Mouse (Mus musculus) limb, embryonic 11.5 days (tissue): ENCODE measurements at regions not wholly inside any gene's neighbourhood (a gene's known extent, or its start where the extent isn't known, plus 50 kb on each side); places are given as distances from the start of the nearest gene placed in this dataset.

Source experiments
- ATAC-seq: fragments of 200-750 bp; cut with Nextera tagmentation; 2 replicates; pipeline ENCODE4 v1.8.0; 2017; ENCODE audit warnings: low read depth; ENCODE audit not compliant: insufficient number of reproducible peaks, low FRiP score, low TSS enrichment
- DNase-seq: peaks from one replicate; pipeline ENCODE4 v3.0.0-alpha.2; 2015; ENCODE audit warnings: low spot score
- H3K27ac ChIP-seq: fragments of 300-500 bp; sonication (generic); replicated peaks from 2 replicates; pipeline ENCODE4 v1.5.1; 2014; ENCODE audit warnings: low read depth, mild to moderate bottlenecking, low read length
- H3K27me3 ChIP-seq: fragments of 300-500 bp; sonication (generic); 2 replicates; pipeline ENCODE4 v1.6.1; 2014; ENCODE audit warnings: mild to moderate bottlenecking, low read length, mixed read lengths; ENCODE audit not compliant: control insufficient read depth, insufficient read depth
- H3K36me3 ChIP-seq: fragments of 300-500 bp; sonication (generic); 2 replicates; pipeline ENCODE4 v1.6.1; 2014; ENCODE audit warnings: mild to moderate bottlenecking, low read length, moderate library complexity, mixed read lengths; ENCODE audit not compliant: control insufficient read depth, insufficient read depth
- H3K4me1 ChIP-seq: fragments of 300-500 bp; sonication (generic); 2 replicates; pipeline ENCODE4 v1.6.1; 2014; ENCODE audit warnings: low read length, mixed read lengths; ENCODE audit not compliant: control insufficient read depth, insufficient read depth
- H3K4me2 ChIP-seq: fragments of 300-500 bp; sonication (generic); 2 replicates; pipeline ENCODE4 v1.6.1; 2014; ENCODE audit warnings: low read depth, mild to moderate bottlenecking, moderate library complexity; ENCODE audit not compliant: severe bottlenecking
- H3K4me3 ChIP-seq: fragments of 300-500 bp; sonication (generic); 2 replicates; pipeline ENCODE4 v1.5.1; 2014; ENCODE audit warnings: low read depth, low read length
- H3K9ac ChIP-seq: fragments of 300-500 bp; sonication (generic); 2 replicates; pipeline ENCODE4 v1.6.1; 2014; ENCODE audit warnings: mild to moderate bottlenecking, low read length
- H3K9me3 ChIP-seq: fragments of 300-500 bp; sonication (generic); 2 replicates; pipeline ENCODE4 v1.6.1; 2016; ENCODE audit warnings: low read length; ENCODE audit not compliant: control insufficient read depth
- WGBS: fragments of 180-500 bp; shearing (Covaris S2); extraction: QIAGEN DNeasy Blood & Tissue Kit; methylation state at CpG from one replicate; pipeline ENCODE4 v1.1.7; 2014; 5-methylcytosine and 5-hydroxymethylcytosine counted together

- H3K4me1 ChIP-seq: no peaks in the 10 kb centered on the region
- no peak for ATAC-seq
- 90% methylated on average over 3 of the region's 3 CpGs for WGBS
- H3K36me3 ChIP-seq: no peaks in the 10 kb centered on the region
- no peak overlapping the region for H3K4me2 ChIP-seq
- H3K9me3 ChIP-seq: no peaks in the 10 kb centered on the region
- H3K9ac ChIP-seq: no peak overlapping the region
- no peak for DNase-seq
- H3K27ac ChIP-seq: no peak overlapping the region
- no peak overlapping the region for H3K4me3 ChIP-seq
- no peaks in the 10 kb centered on the region for H3K27me3 ChIP-seq
Measured at GRCm38 (mm10) chr7:134436917-134437316, 51.5 kb upstream of the D7Ertd443e start.

- DNase-seq: no peak
- H3K4me2 ChIP-seq: no peak overlapping the region
- no peaks in the 10 kb centered on the region for H3K27me3 ChIP-seq
- no peak overlapping the region for H3K4me3 ChIP-seq
- no peak overlapping the region for H3K9ac ChIP-seq
- no peaks in the 10 kb centered on the region for H3K4me1 ChIP-seq
- no peak overlapping the region for H3K27ac ChIP-seq
- no peaks in the 10 kb centered on the region for H3K9me3 ChIP-seq
- WGBS: 92% methylated on average over 5 of the region's 5 CpGs
- no peak for ATAC-seq
- H3K36me3 ChIP-seq: no peaks in the 10 kb centered on the region
Measured at GRCm38 (mm10) chr7:134439281-134439680, 53.8 kb upstream of the D7Ertd443e start.

GRCm38 (mm10) chr7:134445008-134445806 is 59.7 kb upstream of the D7Ertd443e start:
- Histone ChIP-seq H3K36me3 (no peaks in the 10 kb centered on the region), H3K4me3 (no peak overlapping the region), H3K9ac (no peak overlapping the region), H3K9me3 (no peaks in the 10 kb centered on the region), H3K4me2 (no peak overlapping the region), H3K4me1 (no peaks in the 10 kb centered on the region), H3K27me3 (no peaks in the 10 kb centered on the region), H3K27ac (no peak overlapping the region)
- ATAC-seq (no peak), DNase-seq (no peak)
- WGBS: 78% methylated on average over 8 of the region's 8 CpGs

GRCm38 (mm10) chr7:134447648-134448202 is 62.3 kb upstream of the D7Ertd443e start:
- DNase-seq (no peak), ATAC-seq (no peak)
- Histone ChIP-seq H3K9me3 (no peaks in the 10 kb centered on the region), H3K27me3 (no peaks in the 10 kb centered on the region), H3K4me1 (no peaks in the 10 kb centered on the region), H3K27ac (no peak overlapping the region), H3K4me2 (no peak overlapping the region), H3K4me3 (no peak overlapping the region), H3K36me3 (no peaks in the 10 kb centered on the region), H3K9ac (no peak overlapping the region)

- H3K9ac ChIP-seq: no peak overlapping the region
- H3K27me3 ChIP-seq: no peaks in the 10 kb centered on the region
- no peak overlapping the region for H3K27ac ChIP-seq
- no peaks in the 10 kb centered on the region for H3K9me3 ChIP-seq
- no peaks in the 10 kb centered on the region for H3K36me3 ChIP-seq
- 80% methylated on average over 2 of the region's 2 CpGs for WGBS
- no peaks in the 10 kb centered on the region for H3K4me1 ChIP-seq
- H3K4me3 ChIP-seq: no peak overlapping the region
- H3K4me2 ChIP-seq: no peak overlapping the region
- DNase-seq (no peak), ATAC-seq (no peak)
Measured at GRCm38 (mm10) chr7:134448831-134449230, 63.4 kb upstream of the D7Ertd443e start.

- no peak for ATAC-seq
Measured at GRCm38 (mm10) chr7:134462677-134463076, 77.2 kb upstream of the D7Ertd443e start.

GRCm38 (mm10) chr7:134463380-134463779 is 77.9 kb upstream of the D7Ertd443e start:
- Histone ChIP-seq H3K4me2 (no peak overlapping the region), H3K4me1 (no peaks in the 10 kb centered on the region), H3K27ac (no peak overlapping the region), H3K9ac (no peak overlapping the region), H3K4me3 (no peak overlapping the region), H3K27me3 (no peaks in the 10 kb centered on the region), H3K9me3 (no peaks in the 10 kb centered on the region), H3K36me3 (no peaks in the 10 kb centered on the region)
- ATAC-seq (no peak), DNase-seq (no peak)
- 90% methylated on average over 4 of the region's 4 CpGs for WGBS

More at GRCm38 (mm10) chr7:134462677-134463076, 77.2 kb upstream of the D7Ertd443e start:
- no peaks in the 10 kb centered on the region for H3K36me3 ChIP-seq
- no peak overlapping the region for H3K9ac ChIP-seq
- no peak overlapping the region for H3K4me2 ChIP-seq
- 92% methylated on average over 3 of the region's 3 CpGs for WGBS
- no peak overlapping the region for H3K27ac ChIP-seq
- no peaks in the 10 kb centered on the region for H3K4me1 ChIP-seq
- H3K27me3 ChIP-seq: no peaks in the 10 kb centered on the region
- H3K9me3 ChIP-seq: no peaks in the 10 kb centered on the region
- H3K4me3 ChIP-seq: no peak overlapping the region
- no peak for DNase-seq

GRCm38 (mm10) chr7:134467216-134467615 is 81.8 kb upstream of the D7Ertd443e start:
- H3K36me3 ChIP-seq: no peaks in the 10 kb centered on the region
- 70% methylated on average over 3 of the region's 3 CpGs for WGBS
- H3K4me2 ChIP-seq: no peak overlapping the region
- H3K4me3 ChIP-seq: no peak overlapping the region
- H3K27me3 ChIP-seq: no peaks in the 10 kb centered on the region
- H3K9ac ChIP-seq: no peak overlapping the region
- ATAC-seq: no peak
- H3K27ac ChIP-seq: no peak overlapping the region
- H3K4me1 ChIP-seq: no peaks in the 10 kb centered on the region
- no peaks in the 10 kb centered on the region for H3K9me3 ChIP-seq
- DNase-seq: no peak
